Mouse (Mus musculus) forebrain, embryonic 12.5 days (tissue): ENCODE results near the gene Sarnp. TPM values are rescaled to one million over a fixed set of nuclear protein-coding genes. Genes with fewer than 3 reads are reported as not detected.

ENCODE experiments used
- ATAC-seq: fragments of 200-750 bp; cut with Nextera tagmentation; 2 replicates; pipeline ENCODE4 v1.8.0; 2017; ENCODE audit warnings: moderate TSS enrichment; ENCODE audit not compliant: low FRiP score
- H3K27ac ChIP-seq: fragments of 300-500 bp; sonication (generic); 2 replicates; pipeline ENCODE4 v1.5.1; 2016; ENCODE audit warnings: mild to moderate bottlenecking
- H3K27me3 ChIP-seq: fragments of 300-500 bp; sonication (generic); 2 replicates; pipeline ENCODE4 v1.6.1; 2016; ENCODE audit warnings: mild to moderate bottlenecking
- H3K36me3 ChIP-seq: fragments of 300-500 bp; sonication (generic); replicated peaks from 2 replicates; pipeline ENCODE4 v1.6.1; 2016; ENCODE audit warnings: mild to moderate bottlenecking
- H3K4me1 ChIP-seq: fragments of 300-500 bp; sonication (generic); 2 replicates; pipeline ENCODE4 v1.6.1; 2016
- H3K4me2 ChIP-seq: fragments of 300-500 bp; sonication (generic); 2 replicates; pipeline ENCODE4 v1.6.1; 2016; ENCODE audit warnings: mild to moderate bottlenecking, moderate library complexity
- H3K4me3 ChIP-seq: fragments of 300-500 bp; sonication (generic); replicated peaks from 2 replicates; pipeline ENCODE4 v1.5.1; 2016; ENCODE audit warnings: mild to moderate bottlenecking
- H3K9ac ChIP-seq: fragments of 300-500 bp; sonication (generic); 2 replicates; pipeline ENCODE4 v1.6.1; 2016; ENCODE audit warnings: mild to moderate bottlenecking
- H3K9me3 ChIP-seq: fragments of 300-500 bp; sonication (generic); 2 replicates; pipeline ENCODE4 v1.6.1; 2016
- WGBS: fragments of 180-500 bp; shearing (Covaris S2); methylation state at CpG from one replicate; pipeline ENCODE4 v1.1.7; 2016; 5-methylcytosine and 5-hydroxymethylcytosine counted together
- polyA plus RNA-seq: library from polyadenylated mRNA; unstranded; fragments of >200 nt; fragmentation: Nextera tagmentation; extraction: Ambion mirVana; gene quantifications from 2 replicates; pipeline ENCODE4 v1.2.1, GENCODE M21; 2016

Gene Sarnp
- polyA plus RNA-seq, 1 experiment from 2014 or later: 251 TPM

- Histone ChIP-seq H3K27me3 (no peaks in the 10 kb centered on the region), H3K9me3 (no peaks in the 10 kb centered on the region), H3K4me3 (no peak overlapping the region), H3K9ac (no peak overlapping the region), H3K4me1 (peaks cover 29% of the 10 kb centered on the region), H3K27ac (no peak overlapping the region), H3K4me2 (no peak overlapping the region), H3K36me3 (peaks cover 28% of the 10 kb centered on the region)
- WGBS: 89% methylated on average over 16 of the region's 16 CpGs
- ATAC-seq: no peak
Observed at GRCm38 (mm10) chr10:128801981-128802495, 15.1 kb upstream of the Sarnp start.

GRCm38 (mm10) chr10:128802956-128803355, 14.2 kb upstream of the Sarnp start:
- peaks cover 37% of the 10 kb centered on the region for H3K36me3 ChIP-seq
- H3K9ac ChIP-seq: peak overlapping the region; percentile 74
- 50% methylated on average over 4 of the region's 4 CpGs for whole genome bisulfite sequencing
- H3K27me3 ChIP-seq: no peaks in the 10 kb centered on the region
- ATAC-seq: no peak
- peaks cover 38% of the 10 kb centered on the region for H3K4me1 ChIP-seq
- no peak overlapping the region for H3K27ac ChIP-seq
- H3K9me3 ChIP-seq: no peaks in the 10 kb centered on the region
- H3K4me3 ChIP-seq: peak overlapping the region; percentile 69
- peak overlapping the region; percentile 70 for H3K4me2 ChIP-seq

- Histone ChIP-seq H3K9me3 (no peaks in the 10 kb centered on the region), H3K4me1 (peaks cover 42% of the 10 kb centered on the region), H3K9ac (peak overlapping the region; percentile 74), H3K4me3 (peak overlapping the region; percentile 69), H3K27ac (peak overlapping the region; percentile 97), H3K36me3 (peaks cover 41% of the 10 kb centered on the region), H3K27me3 (no peaks in the 10 kb centered on the region), H3K4me2 (peak overlapping the region; percentile 70)
- 15% methylated on average over 6 of the region's 6 CpGs for WGBS
- no peak for ATAC-seq
Observed at GRCm38 (mm10) chr10:128803361-128803760, 13.8 kb upstream of the Sarnp start.

- peaks cover 46% of the 10 kb centered on the region for H3K4me1 ChIP-seq
- H3K4me2 ChIP-seq: peak within 1 kb of the TSS; percentile 70
- under 1% methylated on average over 14 of the region's 14 CpGs for WGBS
Observed at GRCm38 (mm10) chr10:128803771-128804270, 13.3 kb upstream of the Sarnp start, which contains the start of gene Dnajc14. Gene Dnajc14 (plus strand): TSS chr10:128804062.

GRCm38 (mm10) chr10:128804271-128805091, 12.7 kb upstream of the Sarnp start, which contains the start of gene Tmem198b:
Gene Tmem198b (minus strand): TSS chr10:128804370.
- H3K4me1 ChIP-seq: peaks cover 53% of the 10 kb centered on the region
- WGBS: 1% methylated on average over 28 of the region's 28 CpGs
- peak within 1 kb of the TSS; percentile 70 for H3K4me2 ChIP-seq
- peak within 1 kb of the TSS; percentile 74 for H3K9ac ChIP-seq
- H3K4me3 ChIP-seq: peak within 1 kb of the TSS; percentile 69
- H3K27ac ChIP-seq: peak within 1 kb of the TSS; percentile 97
- peaks cover 47% of the 10 kb centered on the region for H3K36me3 ChIP-seq
- no peaks in the 10 kb centered on the region for H3K9me3 ChIP-seq
- H3K27me3 ChIP-seq: no peaks in the 10 kb centered on the region
- peak; percentile 75 for ATAC-seq

More at GRCm38 (mm10) chr10:128803771-128804270, 13.3 kb upstream of the Sarnp start, which contains the start of gene Dnajc14:
- Histone ChIP-seq H3K36me3 (peaks cover 46% of the 10 kb centered on the region), H3K9me3 (no peaks in the 10 kb centered on the region), H3K4me3 (peak within 1 kb of the TSS; percentile 69), H3K9ac (peak within 1 kb of the TSS; percentile 74), H3K27ac (peak within 1 kb of the TSS; percentile 97), H3K27me3 (no peaks in the 10 kb centered on the region)
- ATAC-seq: peak; percentile 37

- ATAC-seq: peak; percentile 91
- peak overlapping the region; percentile 97 for H3K27ac ChIP-seq
- peaks cover 43% of the 10 kb centered on the region for H3K36me3 ChIP-seq
- H3K27me3 ChIP-seq: no peaks in the 10 kb centered on the region
- peak overlapping the region; percentile 74 for H3K9ac ChIP-seq
- WGBS: under 1% methylated on average over 68 of the region's 70 CpGs
- H3K4me1 ChIP-seq: peaks cover 56% of the 10 kb centered on the region
- no peaks in the 10 kb centered on the region for H3K9me3 ChIP-seq
- H3K4me2 ChIP-seq: peak overlapping the region; percentile 70
- peak overlapping the region; percentile 69 for H3K4me3 ChIP-seq
Observed at GRCm38 (mm10) chr10:128805092-128806000, 11.8 kb upstream of the Sarnp start.

GRCm38 (mm10) chr10:128806086-128806485, 11.0 kb upstream of the Sarnp start:
- Histone ChIP-seq H3K4me1 (peaks cover 56% of the 10 kb centered on the region), H3K27me3 (no peaks in the 10 kb centered on the region), H3K9ac (peak overlapping the region; percentile 74), H3K4me2 (peak overlapping the region; percentile 70), H3K9me3 (no peaks in the 10 kb centered on the region), H3K27ac (peak overlapping the region; percentile 97), H3K36me3 (peaks cover 36% of the 10 kb centered on the region), H3K4me3 (peak overlapping the region; percentile 69)
- WGBS: 70% methylated on average over 6 of the region's 6 CpGs
- no peak for ATAC-seq

GRCm38 (mm10) chr10:128807018-128807417, 10.1 kb upstream of the Sarnp start:
- no peaks in the 10 kb centered on the region for H3K9me3 ChIP-seq
- peak overlapping the region; percentile 70 for H3K4me2 ChIP-seq
- no peak overlapping the region for H3K27ac ChIP-seq
- H3K4me1 ChIP-seq: peaks cover 56% of the 10 kb centered on the region
- peaks cover 26% of the 10 kb centered on the region for H3K36me3 ChIP-seq
- H3K9ac ChIP-seq: peak overlapping the region; percentile 74
- WGBS: 94% methylated on average over 8 of the region's 8 CpGs
- H3K4me3 ChIP-seq: peak overlapping the region; percentile 69
- H3K27me3 ChIP-seq: no peaks in the 10 kb centered on the region
- ATAC-seq: no peak

GRCm38 (mm10) chr10:128820217-128820616, 3.1 kb downstream of the Sarnp start:
- Histone ChIP-seq H3K9ac (no peak overlapping the region), H3K27ac (no peak overlapping the region), H3K4me1 (peaks cover 18% of the 10 kb centered on the region), H3K36me3 (peaks cover 47% of the 10 kb centered on the region), H3K4me2 (no peak overlapping the region), H3K4me3 (no peak overlapping the region), H3K9me3 (no peaks in the 10 kb centered on the region), H3K27me3 (no peaks in the 10 kb centered on the region)
- WGBS: 91% methylated on average over 4 of the region's 4 CpGs
- ATAC-seq: no peak

- Histone ChIP-seq H3K4me1 (peaks cover 18% of the 10 kb centered on the region), H3K27ac (peak within 1 kb of the TSS; percentile 11; the same call in 1 of the 2 replicates), H3K4me2 (peak within 1 kb of the TSS; percentile 78), H3K27me3 (no peaks in the 10 kb centered on the region), H3K36me3 (peaks cover 40% of the 10 kb centered on the region), H3K9me3 (no peaks in the 10 kb centered on the region), H3K9ac (peak within 1 kb of the TSS; percentile 76), H3K4me3 (peak within 1 kb of the TSS; percentile 74)
- peak; percentile 100 for ATAC-seq
- WGBS: under 1% methylated on average over 46 of the region's 46 CpGs
Observed at GRCm38 (mm10) chr10:128821358-128822056, 4.4 kb downstream of the Sarnp start, which contains the start of gene Ormdl2. Gene Ormdl2 (minus strand): TSS chr10:128821645.

- WGBS: 5% methylated on average over 13 of the region's 13 CpGs
- Histone ChIP-seq H3K4me3 (peak overlapping the region; percentile 74), H3K4me2 (peak overlapping the region; percentile 78), H3K9me3 (no peaks in the 10 kb centered on the region), H3K9ac (peak overlapping the region; percentile 76), H3K27me3 (no peaks in the 10 kb centered on the region), H3K4me1 (peaks cover 18% of the 10 kb centered on the region), H3K36me3 (peaks cover 37% of the 10 kb centered on the region), H3K27ac (no peak overlapping the region; the same call in 1 of the 2 replicates)
- peak; percentile 12; the same call in 1 of the 2 replicates for ATAC-seq
Observed at GRCm38 (mm10) chr10:128822135-128822534, 5.0 kb downstream of the Sarnp start.
